ENCODE assay signal across 19 mouse cellular contexts in the genomic region with DNA sequence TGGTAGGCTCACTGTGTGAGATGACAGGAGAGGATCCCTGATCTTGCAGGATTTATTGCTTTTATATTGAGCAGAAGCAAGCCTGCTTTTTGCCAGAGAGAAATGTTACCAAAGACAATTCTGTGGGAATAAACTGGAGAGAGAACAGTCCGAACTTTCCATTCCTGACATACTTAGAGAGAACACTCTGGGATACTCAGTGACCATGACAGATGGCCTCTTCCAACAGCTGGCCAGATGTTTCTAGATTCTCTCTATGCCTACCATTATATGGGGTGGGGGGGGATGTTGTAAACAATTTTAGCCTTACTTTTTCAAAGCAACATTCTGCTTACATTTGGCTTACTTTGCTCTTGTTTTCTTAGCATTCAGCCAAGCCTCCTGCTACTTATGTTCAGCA.
DNase-seq lines count a peak whose midpoint lies in the region; ATAC-seq and TF ChIP-seq lines count a peak whose summit lies in the region.
"Had no signal": no experiment of that assay in that cellular context is flagged by ENCODE, and none has a peak within 500 bp of the region (broad histone marks: within the 10 kb centered on the region; RNA-seq: fewer than 3 reads in every experiment).

No protein-coding gene starts in this region.

- no peak overlapping the region for H3K9ac ChIP-seq in lung, embryonic 14.5 days
- H3K9ac ChIP-seq: embryonic facial prominence, embryonic 12.5 days; forebrain, embryonic 13.5 days; forebrain, embryonic 15.5 days had no signal

- H3K4me2 ChIP-seq in lung, embryonic 14.5 days: no peak overlapping the region
- H3K4me2 ChIP-seq: embryonic facial prominence, embryonic 12.5 days; forebrain, embryonic 13.5 days; forebrain, embryonic 15.5 days had no signal

- no peak for ATAC-seq in lung, embryonic 14.5 days (ENCODE audit: insufficient read depth)
- ATAC-seq: forebrain, embryonic 13.5 days; forebrain, embryonic 15.5 days had no signal

- no peaks in the 10 kb centered on the region for H3K27me3 ChIP-seq in lung, embryonic 14.5 days (ENCODE audit: insufficient read depth, low read length)
- H3K27me3 ChIP-seq: embryonic facial prominence, embryonic 12.5 days; forebrain, embryonic 13.5 days; forebrain, embryonic 15.5 days had no signal

- H3K9me3 ChIP-seq in lung, embryonic 14.5 days (ENCODE audit: low read depth, low read length): no peaks in the 10 kb centered on the region
- H3K9me3 ChIP-seq: embryonic facial prominence, embryonic 10.5 days; embryonic facial prominence, embryonic 12.5 days; forebrain, embryonic 13.5 days; forebrain, embryonic 15.5 days had no signal

- peak; percentile 6 for DNase-seq in lung, embryonic 14.5 days
- no peak for DNase-seq in lung, postnatal 10 days
- peak; percentile 19 for DNase-seq in testis, postnatal 14 days (ENCODE audit: low spot score)
- DNase-seq in testis, postnatal 10 days (ENCODE audit: low spot score): no peak
- DNase-seq in skeletal muscle tissue, adult 2 months (ENCODE audit: low read depth, low spot score): peak; percentile 62
- DNase-seq in layer of hippocampus, adult 9-10 months (ENCODE audit: low spot score): no peak
- no peak for DNase-seq in right cerebral cortex, postnatal 10 days (ENCODE audit: low spot score in 2 of 2)
- DNase-seq: adrenal gland, adult 8-10 months; adrenal gland, postnatal 14 days; adrenal gland, postnatal 36 days; cerebellum, adult 11-12 months; cerebellum, adult 2 months; cerebellum, adult 9-10 months; cerebellum, postnatal 10 days; cerebellum, postnatal 25 days had no signal

- no peaks in the 10 kb centered on the region for H3K4me1 ChIP-seq in lung, embryonic 14.5 days (ENCODE audit: insufficient read depth)
- H3K4me1 ChIP-seq: embryonic facial prominence, embryonic 10.5 days; embryonic facial prominence, embryonic 12.5 days; forebrain, embryonic 13.5 days; forebrain, embryonic 15.5 days had no signal

- WGBS in lung, embryonic 14.5 days: 45% methylated on average over 1 of the region's 1 CpGs

- no peak for TF ChIP-seq CTCF in lung, embryonic 14.5 days (IDR thresholded peaks at IDR 0.05; ENCODE audit: low read depth)

- no peaks in the 10 kb centered on the region for H3K36me3 ChIP-seq in lung, embryonic 14.5 days (ENCODE audit: insufficient read depth)
- H3K36me3 ChIP-seq: embryonic facial prominence, embryonic 10.5 days; embryonic facial prominence, embryonic 12.5 days; forebrain, embryonic 15.5 days had no signal

- no peak overlapping the region for H3K27ac ChIP-seq in lung, embryonic 14.5 days (ENCODE audit: low read depth)
- H3K27ac ChIP-seq: embryonic facial prominence, embryonic 10.5 days; embryonic facial prominence, embryonic 12.5 days; forebrain, embryonic 13.5 days; forebrain, embryonic 15.5 days had no signal

- H3K4me3 ChIP-seq in lung, embryonic 14.5 days (ENCODE audit: low read depth, low read length): no peak overlapping the region
- H3K4me3 ChIP-seq: embryonic facial prominence, embryonic 10.5 days; embryonic facial prominence, embryonic 12.5 days; forebrain, embryonic 13.5 days; forebrain, embryonic 15.5 days had no signal

Comparison
In these comparisons a context has a peak if more than half of its experiments do, and no peak if none do; other contexts are left out.
1. DNase-seq: peak in lung, embryonic 14.5 days (single experiment), testis, postnatal 14 days (single experiment) and skeletal muscle tissue, adult 2 months (single experiment); none in lung, postnatal 10 days (single experiment), testis, postnatal 10 days (single experiment), layer of hippocampus, adult 9-10 months (single experiment) and right cerebral cortex, postnatal 10 days (0 of 2).